25 mouse cellular contexts compared by ENCODE assay signal in the genomic region with DNA sequence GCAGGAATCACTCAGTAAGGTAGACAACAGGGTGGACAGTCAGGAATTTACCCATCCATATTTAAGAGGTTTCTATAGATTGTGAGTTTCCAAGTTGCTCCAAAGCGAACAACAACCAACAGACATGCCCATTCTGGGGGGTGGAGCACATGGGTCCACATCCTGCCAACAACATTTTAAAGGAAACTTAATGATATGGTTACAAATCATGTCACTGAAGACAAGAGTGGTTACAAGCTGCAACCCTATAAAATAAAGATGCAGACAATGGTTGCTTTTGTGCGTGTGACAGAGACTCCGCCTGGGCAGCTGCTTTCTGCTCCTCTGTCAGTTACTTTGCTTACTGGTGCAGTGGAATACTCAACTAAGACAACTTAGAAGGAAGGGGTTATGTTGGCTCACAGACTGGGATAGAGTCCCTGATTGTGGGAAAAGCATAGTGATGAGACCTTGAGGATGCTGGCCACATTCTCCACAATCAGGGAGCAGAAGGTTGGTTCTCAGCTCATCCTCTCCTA. TPM values are rescaled to one million over a fixed set of nuclear protein-coding genes. Genes with fewer than 3 reads are reported as not detected.
"Had no signal": no experiment of that assay in that cellular context is flagged by ENCODE, and none has a peak within 500 bp of the region (broad histone marks: within the 10 kb centered on the region; RNA-seq: fewer than 3 reads in every experiment).

No protein-coding gene starts in this region.

- H3K4me1 ChIP-seq: kidney, embryonic 15.5 days; limb, embryonic 10.5 days; limb, embryonic 13.5 days; liver, embryonic 12.5 days; liver, embryonic 15.5 days; lung, embryonic 15.5 days; megakaryocyte, embryonic 14.5 days; midbrain, embryonic 12.5 days; midbrain, embryonic 15.5 days had no signal

- H3K9me3 ChIP-seq: kidney, embryonic 15.5 days; limb, embryonic 10.5 days; limb, embryonic 13.5 days; liver, embryonic 15.5 days; lung, embryonic 15.5 days; midbrain, embryonic 12.5 days; midbrain, embryonic 15.5 days had no signal

- H3K9ac ChIP-seq: kidney, embryonic 15.5 days; limb, embryonic 13.5 days; liver, embryonic 12.5 days; liver, embryonic 15.5 days; lung, embryonic 15.5 days; midbrain, embryonic 12.5 days; midbrain, embryonic 15.5 days had no signal

- H3K4me2 ChIP-seq: kidney, embryonic 15.5 days; limb, embryonic 13.5 days; liver, embryonic 12.5 days; liver, embryonic 15.5 days; lung, embryonic 15.5 days; midbrain, embryonic 12.5 days; midbrain, embryonic 15.5 days had no signal

- H3K27me3 ChIP-seq: kidney, embryonic 15.5 days; limb, embryonic 13.5 days; liver, embryonic 12.5 days; liver, embryonic 15.5 days; lung, embryonic 15.5 days; megakaryocyte, embryonic 14.5 days; midbrain, embryonic 12.5 days; midbrain, embryonic 15.5 days had no signal

- H3K27ac ChIP-seq: kidney, embryonic 15.5 days; limb, embryonic 10.5 days; limb, embryonic 13.5 days; liver, embryonic 12.5 days; liver, embryonic 15.5 days; lung, embryonic 15.5 days; midbrain, embryonic 12.5 days; midbrain, embryonic 15.5 days; stomach, postnatal 0 days had no signal

- H3K4me3 ChIP-seq: kidney, embryonic 15.5 days; limb, embryonic 10.5 days; limb, embryonic 13.5 days; liver, embryonic 12.5 days; liver, embryonic 15.5 days; lung, embryonic 15.5 days; megakaryocyte, embryonic 14.5 days; midbrain, embryonic 12.5 days; midbrain, embryonic 15.5 days had no signal

- H3K36me3 ChIP-seq: kidney, embryonic 15.5 days; limb, embryonic 10.5 days; limb, embryonic 13.5 days; liver, embryonic 12.5 days; liver, embryonic 15.5 days; lung, embryonic 15.5 days; midbrain, embryonic 12.5 days; midbrain, embryonic 15.5 days had no signal

- ATAC-seq: liver, embryonic 12.5 days; midbrain, embryonic 15.5 days had no signal

- DNase-seq: kidney, adult 11 months; kidney, adult 8-10 months; kidney, postnatal 10 days; kidney, postnatal 36 days; liver; lung, adult 18-20 months; lung, postnatal 10 days; lung, postnatal 36 days; right cerebral cortex, adult 18-20 months; right cerebral cortex, postnatal 14 days; right cerebral cortex, postnatal 4 days; thymus, adult 2 months; thymus, postnatal 14 days; thymus, postnatal 4 days had no signal

RNA-seq across cellular contexts. Expression of gene Irx4, which starts 52.3 kb away (rescaled TPM):
- polyA plus RNA-seq: liver, embryonic 15.5 days; stomach, embryonic 14.5 days; stomach, postnatal 0 days had no signal
